Mouse (Mus musculus): ENCODE measurements around the gene Tmbim4. TPM values are rescaled to one million over a fixed set of nuclear protein-coding genes. Genes with fewer than 3 reads are reported as not detected.

The Tmbim4 gene
- total RNA-seq, 2 experiments from 2014 or later = 74.4 to 76.3 TPM

DNA sequence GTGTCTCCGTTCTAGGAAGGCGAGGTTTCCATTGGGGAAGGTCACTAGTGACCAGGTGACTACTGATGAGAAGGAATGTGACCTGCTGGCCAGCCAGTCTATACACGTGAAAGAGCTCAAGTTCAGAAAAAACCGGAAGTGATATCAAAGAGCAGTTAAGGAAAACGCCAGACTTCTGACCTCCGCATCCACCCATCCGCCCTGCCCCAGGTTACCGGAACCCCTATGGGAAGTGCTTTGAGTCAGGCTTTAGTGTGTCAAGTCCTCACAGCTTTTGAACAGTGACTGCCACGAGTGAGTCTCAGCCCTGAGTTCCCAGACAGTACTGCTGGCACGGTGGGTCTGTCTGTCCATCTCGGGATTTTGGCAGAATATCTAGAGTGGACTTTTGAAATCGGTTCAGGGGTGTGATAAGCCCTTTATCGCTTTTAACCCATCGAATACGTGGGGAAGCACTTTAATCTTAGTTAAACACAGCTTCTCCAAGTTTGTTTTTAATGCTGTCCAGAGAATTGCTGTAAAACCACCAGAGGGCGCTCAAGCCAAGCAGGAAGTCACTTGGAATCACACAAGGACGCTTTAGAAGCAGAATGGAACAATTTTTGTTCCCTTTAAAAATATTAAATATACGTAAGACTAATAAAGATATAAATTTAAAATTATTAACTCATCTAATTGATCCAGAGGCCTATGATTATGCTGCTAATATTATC, 32.4 kb downstream of the Tmbim4 start:
- peak; percentile 62 for ATAC-seq (replicated peaks; ENCODE audit: low FRiP score, low TSS enrichment, poor library complexity, severe bottlenecking)

DNA sequence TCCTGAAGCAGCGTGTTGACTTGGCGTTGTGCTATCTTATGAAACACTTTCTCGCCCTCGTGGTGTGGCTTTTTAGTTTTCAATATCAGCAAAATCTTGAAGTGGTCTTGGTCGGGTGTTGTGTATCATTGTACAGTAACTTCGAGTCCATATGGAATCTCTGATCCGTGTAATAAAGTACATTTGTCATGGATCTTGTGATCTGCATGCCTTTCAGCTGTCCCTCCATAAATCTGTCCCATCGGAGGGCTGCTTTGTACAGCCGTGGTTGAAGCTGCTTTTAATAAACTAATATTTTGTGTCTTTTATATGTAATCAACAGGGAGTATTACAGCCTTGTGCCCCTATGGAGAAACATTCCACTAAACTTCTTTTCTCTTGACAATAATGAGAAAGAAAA, 35.5 kb downstream of the Tmbim4 start:
- no peak for ATAC-seq (replicated peaks; ENCODE audit: low FRiP score, low TSS enrichment, poor library complexity, severe bottlenecking)

DNA sequence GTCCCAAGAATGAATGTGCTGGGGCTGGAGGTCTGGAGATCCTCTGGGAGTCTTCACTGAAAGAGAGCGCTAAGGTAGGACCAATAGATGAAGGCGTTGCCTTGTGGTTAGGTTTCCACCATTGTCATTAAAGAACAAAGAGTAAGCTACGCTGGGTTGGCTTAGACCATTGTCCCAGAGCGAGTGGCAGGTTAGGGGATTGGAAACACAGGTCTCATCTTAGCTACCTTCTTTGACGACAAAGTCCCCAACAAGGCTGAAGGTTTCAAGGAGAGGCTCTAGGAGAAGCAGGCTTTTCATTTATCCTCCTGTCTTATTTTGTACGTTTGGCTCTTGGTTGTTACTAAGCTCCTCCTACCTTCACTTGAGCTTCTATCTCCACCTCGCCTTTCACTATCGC, 36.9 kb downstream of the Tmbim4 start:
- ATAC-seq (replicated peaks; ENCODE audit: low FRiP score, low TSS enrichment, poor library complexity, severe bottlenecking) = no peak

DNA sequence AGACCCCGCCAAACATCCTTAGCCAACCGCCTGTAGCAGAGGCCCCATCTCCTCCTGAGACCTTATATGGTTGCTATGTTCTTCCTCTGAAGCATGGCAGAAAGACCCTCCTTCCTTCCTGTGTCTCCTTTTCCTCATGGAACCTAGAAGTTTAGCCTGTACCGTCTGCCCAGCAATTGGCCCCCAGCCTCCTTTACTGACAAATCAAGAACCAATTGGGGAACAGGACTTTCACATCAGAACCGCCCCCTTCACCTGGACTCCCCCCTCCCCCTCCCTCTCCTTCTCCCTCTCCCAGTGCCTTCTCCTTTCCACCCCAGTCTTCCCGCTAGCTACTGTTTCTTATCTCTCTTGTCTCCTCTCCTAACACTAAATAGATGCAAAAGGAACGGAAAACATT, 38.1 kb downstream of the Tmbim4 start:
- ATAC-seq (replicated peaks; ENCODE audit: low FRiP score, low TSS enrichment, poor library complexity, severe bottlenecking) = no peak

DNA sequence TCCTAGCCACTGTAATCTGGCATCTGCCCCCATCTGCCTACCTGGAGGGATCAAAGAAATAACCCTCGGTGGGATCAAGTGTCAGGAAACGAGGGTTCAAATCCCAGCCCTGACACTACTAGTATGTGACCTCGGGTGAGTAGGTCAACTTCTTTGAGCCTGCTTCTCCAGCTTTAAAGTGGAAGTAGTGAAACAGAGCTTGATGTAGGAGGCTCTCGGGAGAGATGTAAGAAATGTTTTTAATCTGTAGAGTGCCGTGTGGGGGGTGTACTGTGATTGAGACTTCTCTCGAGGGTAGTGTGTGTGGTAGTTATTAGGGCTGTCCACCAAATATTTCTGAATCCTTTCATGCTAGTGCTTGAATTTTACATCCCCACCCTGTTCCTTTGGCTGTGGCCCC, 41.0 kb downstream of the Tmbim4 start:
- ATAC-seq (replicated peaks; ENCODE audit: low FRiP score, low TSS enrichment, poor library complexity, severe bottlenecking) = no peak

DNA sequence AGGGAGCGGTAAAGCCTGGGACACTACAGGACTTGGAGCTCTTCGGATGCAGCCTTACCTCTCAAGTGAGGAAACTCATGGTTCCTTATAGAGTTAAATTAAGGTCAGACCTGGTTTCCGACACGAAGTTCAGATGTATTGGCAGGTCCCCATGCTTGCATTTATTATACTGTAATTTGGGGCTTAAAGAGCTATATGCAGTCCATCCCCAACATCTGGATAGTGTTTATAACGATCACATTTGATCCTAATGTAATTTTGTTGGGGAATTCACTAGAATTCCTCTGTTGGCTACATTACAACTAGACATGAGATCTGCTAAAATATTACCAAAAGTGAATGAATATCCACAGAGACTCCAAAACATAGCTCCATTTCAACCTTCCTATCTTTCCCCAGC, 44.3 kb downstream of the Tmbim4 start:
- no peak for ATAC-seq (replicated peaks; ENCODE audit: low FRiP score, low TSS enrichment, poor library complexity, severe bottlenecking)

DNA sequence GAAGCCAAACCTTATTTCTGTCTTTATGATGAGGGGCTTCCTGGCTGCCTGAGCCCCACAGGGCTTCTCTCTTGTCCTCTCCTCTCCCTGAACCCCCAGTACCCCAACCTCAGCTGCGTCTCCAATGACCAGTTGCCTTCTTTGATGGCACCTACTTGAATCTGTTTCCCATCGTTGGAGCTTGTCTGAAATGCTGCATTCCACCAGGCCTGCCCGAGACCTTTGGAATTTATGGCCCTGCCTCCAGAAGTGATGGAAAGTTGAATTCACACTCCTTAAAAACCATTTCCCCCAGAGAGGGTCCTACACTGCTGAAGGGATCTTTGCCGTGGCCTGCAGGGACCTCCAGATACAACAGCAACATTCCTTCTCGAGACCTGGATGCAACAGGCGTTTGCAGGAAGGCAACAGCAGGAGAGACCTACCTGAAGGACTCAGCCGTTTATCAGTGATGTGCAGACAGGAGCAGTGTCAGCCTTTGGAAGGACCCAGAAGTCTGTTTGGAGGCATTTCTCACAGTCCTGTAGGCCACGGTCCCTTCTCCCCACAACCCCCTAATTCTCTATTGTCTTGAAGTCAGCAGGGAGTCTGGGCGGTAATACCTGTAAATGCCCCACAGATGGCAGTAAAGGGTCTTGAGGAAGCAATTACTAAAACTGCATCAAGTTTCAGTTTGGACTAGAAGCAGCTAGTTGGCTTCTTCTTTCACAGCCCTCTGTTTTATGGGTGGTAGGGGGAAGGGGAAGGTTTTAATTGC, 45.8 kb downstream of the Tmbim4 start:
- peak; percentile 94 for ATAC-seq (replicated peaks; ENCODE audit: low FRiP score, low TSS enrichment, poor library complexity, severe bottlenecking)

DNA sequence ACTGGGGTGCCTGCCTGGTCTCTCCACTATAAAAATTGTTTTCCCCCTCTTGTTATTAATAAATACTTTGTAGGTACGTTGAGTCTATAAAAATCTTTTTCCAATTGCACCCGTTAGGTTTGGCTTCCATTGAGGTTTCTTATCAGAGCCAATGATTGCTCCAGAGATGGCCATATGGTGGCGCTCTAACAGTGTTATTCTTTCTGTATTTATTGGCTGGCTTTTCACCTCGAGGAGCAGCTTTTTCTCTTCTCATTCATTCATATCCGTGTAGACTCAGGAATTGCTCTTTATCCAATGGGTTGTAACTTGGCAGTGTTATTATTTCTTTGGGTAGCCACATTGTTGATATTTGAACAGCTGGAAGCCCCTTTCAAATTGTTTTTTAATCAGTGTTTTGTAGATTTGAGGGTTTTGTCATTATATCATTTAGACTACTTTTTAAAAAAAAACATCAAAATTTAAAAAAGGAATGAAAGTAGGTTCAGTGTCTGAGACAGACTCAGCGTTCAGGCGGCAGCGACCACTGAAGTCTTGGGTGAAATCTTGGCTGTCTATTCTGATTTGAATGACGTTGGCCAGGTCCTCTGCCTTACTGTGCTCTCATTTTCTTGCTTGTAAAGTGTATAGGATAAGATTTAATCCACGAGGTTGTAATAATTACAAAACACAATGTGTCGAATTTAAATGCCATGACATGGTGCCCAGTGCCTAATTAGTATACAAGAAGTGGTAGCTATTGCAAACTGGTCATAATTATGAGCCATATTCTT, 49.7 kb downstream of the Tmbim4 start:
- no peak for ATAC-seq (replicated peaks; ENCODE audit: low FRiP score, low TSS enrichment, poor library complexity, severe bottlenecking)

DNA sequence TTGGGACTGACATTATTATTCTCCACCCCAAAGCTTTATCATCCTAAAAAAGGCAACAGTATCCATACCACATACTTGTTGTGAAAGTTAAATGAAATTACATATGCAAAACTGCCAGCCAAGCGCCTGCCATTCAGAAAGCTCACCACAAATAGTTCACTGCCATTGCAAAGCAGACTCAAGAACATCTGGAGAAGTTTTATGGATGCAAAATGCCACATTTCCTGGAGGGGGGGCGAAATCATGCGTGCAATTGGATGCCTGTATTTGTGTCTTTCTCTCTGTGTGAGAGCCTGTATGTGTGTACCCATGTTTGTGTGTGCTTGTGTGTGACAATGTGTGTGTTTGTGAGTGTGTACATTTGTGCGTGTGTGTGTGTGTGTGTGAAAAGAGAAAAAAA, 50.4 kb downstream of the Tmbim4 start:
- ATAC-seq (replicated peaks; ENCODE audit: low FRiP score, low TSS enrichment, poor library complexity, severe bottlenecking) = no peak

DNA sequence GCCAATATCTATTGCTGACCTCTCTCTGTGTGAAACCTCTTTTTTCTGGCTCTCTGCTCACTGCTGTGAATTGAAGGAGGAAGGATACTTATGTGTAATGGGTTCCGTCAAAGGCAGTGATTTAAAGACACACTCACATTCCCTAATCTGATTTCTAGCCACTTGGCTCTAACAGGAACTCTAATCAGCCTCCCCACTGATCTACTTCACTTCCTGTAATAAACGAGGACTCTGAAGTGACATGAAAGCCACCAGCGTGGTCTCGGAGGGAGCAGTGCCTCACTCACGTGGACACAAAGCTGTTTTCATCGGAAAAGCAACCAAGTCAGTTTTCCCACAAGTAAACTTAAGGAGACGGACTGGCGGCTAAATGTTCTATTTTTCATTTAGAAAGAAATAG, 51.4 kb downstream of the Tmbim4 start:
- ATAC-seq (replicated peaks; ENCODE audit: low FRiP score, low TSS enrichment, poor library complexity, severe bottlenecking) = no peak

DNA sequence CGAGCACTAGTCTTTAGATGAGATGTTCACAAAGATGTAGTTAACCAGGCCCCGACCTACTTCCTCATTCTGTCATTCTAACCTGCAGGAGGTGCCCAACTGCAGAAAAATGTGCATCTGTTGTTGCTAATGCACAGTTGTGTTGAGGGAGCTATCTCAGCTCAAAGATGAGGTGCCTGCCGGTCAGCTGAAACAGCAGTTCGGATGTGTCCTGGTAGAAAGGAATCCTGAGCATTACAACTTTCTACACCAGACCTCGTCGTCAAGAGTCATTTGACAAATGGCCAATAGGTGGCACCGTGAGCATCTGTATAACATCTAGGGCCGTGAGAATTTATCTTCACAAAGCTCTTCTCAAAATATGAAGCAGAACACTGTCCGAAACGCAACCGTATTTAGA, 55.8 kb downstream of the Tmbim4 start:
- peak; percentile 83 for ATAC-seq (replicated peaks; ENCODE audit: low FRiP score, low TSS enrichment, poor library complexity, severe bottlenecking)

DNA sequence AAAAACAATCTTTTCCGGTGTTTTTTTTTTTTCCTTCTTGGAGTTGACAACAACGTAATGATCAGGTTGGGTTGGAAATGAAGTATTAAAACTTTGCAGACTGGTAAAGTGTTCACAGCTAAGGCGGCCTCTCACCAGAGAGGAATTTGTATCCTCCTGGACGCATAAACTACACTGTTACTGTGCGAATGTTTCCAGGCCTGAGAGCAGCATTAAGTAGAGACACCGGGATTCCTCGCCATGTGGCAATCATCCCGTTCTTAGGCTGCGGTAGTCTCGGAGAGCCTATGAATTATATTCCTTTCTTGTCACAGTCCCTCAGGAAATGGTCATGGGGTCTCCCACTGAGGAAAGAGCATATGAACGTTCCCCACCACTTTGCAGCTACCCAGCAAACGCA, 66.4 kb downstream of the Tmbim4 start:
- no peak for ATAC-seq (replicated peaks; ENCODE audit: low FRiP score, low TSS enrichment, poor library complexity, severe bottlenecking)

DNA sequence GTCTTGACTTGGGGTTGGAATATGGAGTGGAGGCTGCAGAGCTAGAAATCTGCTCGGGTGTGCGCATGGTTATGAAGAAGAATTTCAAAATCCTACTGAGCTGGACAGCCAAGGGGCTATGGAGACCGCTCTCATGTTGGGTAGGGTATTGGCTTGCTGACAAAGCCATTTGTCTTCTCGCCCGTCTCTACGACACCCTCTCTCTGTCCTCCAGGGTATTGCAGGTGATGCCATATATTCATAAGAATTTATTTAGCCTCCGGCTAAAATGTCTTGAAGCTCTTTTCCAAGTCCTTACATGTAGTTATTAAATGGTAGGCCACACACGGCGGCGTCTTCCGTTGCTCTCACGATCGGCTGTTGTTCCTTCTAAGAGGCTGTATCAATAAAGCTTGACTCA, 68.6 kb downstream of the Tmbim4 start:
- no peak for ATAC-seq (replicated peaks; ENCODE audit: low FRiP score, low TSS enrichment, poor library complexity, severe bottlenecking)

DNA sequence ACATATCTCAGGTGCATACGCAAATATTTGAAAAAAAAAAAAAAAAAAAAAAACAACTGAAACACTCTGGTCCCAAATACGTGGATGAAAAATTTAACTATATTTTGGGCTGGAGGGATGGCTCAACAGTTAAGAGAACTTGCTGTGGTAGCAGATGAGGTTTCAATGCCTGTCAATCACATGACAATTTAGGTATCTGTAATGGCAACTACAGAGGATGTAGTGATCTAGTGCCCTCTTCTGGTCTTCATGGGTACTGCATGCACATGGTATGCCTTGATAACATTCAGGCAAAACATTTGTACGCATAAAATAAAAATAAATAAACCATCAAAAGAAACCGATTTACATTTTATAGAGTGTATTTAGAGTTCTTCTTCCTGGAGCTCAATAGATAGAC, 69.4 kb downstream of the Tmbim4 start:
- ATAC-seq (replicated peaks; ENCODE audit: low FRiP score, low TSS enrichment, poor library complexity, severe bottlenecking) = peak; percentile 79

DNA sequence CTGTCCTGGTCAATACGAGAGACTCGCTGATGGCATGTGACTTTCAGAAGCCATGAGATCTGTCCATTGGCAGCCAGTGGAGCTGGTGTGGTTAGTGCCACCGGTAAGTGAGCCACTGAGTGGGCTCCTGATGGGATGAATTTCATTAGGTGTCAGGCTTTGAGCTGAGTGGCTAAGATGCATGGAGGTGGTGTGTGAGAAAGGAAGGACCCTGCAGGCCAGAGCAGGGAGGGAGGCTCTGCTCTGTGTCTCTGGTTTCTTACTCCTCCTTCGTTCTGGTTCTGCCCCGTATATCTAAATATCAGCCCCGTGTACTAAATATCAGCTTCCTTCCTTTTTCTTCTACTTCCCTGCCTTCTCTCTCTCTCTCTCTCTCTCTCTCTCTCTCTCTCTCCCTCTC, 69.9 kb downstream of the Tmbim4 start:
- peak; percentile 42 for ATAC-seq (replicated peaks; ENCODE audit: low FRiP score, low TSS enrichment, poor library complexity, severe bottlenecking)

DNA sequence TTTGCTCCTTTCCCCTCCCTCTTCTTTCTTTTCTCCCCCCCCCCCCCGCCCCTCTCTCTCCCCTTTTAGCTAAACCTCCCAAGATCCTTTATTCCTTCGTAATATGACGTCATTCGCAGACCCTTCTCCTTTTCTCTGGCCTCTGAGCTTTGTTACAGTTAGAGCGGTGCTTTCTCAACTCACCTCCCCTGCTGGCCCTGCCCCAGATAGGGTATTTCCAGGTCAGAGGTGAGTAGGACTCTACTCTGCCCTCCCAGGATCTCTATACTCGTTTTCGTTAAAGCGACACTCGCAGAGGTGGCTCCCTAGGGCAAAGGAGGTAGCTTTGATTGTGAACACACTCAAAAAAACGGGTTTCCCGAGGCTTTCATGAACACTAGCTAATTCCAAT, 70.5 kb downstream of the Tmbim4 start:
- ATAC-seq (replicated peaks; ENCODE audit: low FRiP score, low TSS enrichment, poor library complexity, severe bottlenecking) = no peak; the same call in 1 of the 2 replicates

DNA sequence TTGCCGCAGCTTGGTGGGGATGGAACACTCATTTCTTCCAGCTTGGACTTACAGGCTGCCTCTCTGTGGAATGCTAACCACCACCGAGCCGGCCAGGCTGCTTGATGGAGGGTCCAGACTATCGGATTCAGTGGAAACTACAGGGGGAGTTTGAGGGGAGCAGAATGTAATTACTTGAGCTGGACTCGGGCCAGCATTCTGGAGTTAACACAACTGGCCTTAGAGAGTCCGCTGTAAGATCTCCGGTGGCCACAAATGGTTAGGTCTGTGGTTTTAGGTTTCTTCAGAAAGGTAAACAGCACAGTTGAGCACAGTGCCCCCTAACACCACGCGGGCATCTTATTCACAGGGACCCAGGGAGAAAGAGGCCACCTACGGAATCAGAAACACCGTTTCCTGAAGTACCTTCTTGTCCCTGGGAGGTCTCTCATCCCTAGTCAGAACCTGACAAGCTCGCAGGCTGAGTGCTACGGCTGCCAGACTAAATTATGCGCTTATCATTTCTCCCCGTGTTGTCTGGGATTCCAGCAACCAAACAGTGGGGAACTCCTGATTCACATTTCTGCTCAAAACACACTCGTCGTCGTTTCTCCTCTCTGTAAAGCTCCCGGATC, 71.0 kb downstream of the Tmbim4 start:
- ATAC-seq (replicated peaks; ENCODE audit: low FRiP score, low TSS enrichment, poor library complexity, severe bottlenecking) = peak; percentile 27; the same call in 1 of the 2 replicates

DNA sequence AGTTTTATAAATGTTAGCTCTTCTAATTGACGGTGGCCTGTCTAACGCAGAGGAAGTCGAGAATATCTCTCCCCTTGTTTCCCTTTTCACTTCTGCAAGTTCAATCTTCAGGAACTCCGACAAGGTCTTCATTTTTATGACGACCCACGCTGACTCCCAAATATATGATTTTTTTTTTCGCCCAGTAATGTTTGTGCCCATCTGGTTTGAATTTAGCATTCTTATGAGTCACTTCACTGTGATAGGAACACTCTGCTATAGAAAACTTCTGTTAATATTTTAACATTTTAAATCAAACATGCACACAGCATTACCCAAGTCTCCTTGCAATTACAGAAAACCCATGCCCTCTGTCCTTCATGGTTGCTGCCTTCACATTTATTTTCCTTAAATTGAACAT, 71.9 kb downstream of the Tmbim4 start:
- no peak for ATAC-seq (replicated peaks; ENCODE audit: low FRiP score, low TSS enrichment, poor library complexity, severe bottlenecking)

Data from megakaryocyte-erythroid progenitor cell, adult 5-6 weeks (primary cell).